8 mouse cellular contexts compared by ENCODE assay signal in the genomic region with DNA sequence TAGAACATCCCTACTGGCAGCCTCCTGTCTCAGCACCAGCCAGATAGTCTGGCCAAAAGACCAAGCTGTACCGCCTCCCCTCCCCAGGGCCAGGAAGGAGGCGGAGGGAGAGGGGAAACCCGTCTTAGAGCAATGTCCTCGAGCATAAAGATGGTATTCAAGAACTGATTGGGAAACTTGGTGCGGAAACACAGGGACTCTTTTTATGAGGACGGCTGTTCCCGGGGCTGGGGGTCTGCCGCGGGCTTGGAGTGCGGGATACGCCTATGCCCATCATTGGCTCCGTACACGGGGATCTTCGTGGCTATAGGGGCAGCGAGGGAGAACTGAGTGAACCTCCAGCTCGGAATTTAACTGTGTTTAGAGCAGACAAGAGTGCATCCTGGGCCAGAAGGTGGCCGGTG. TPM values are rescaled to one million over a fixed set of nuclear protein-coding genes. Genes with fewer than 3 reads are reported as not detected.
DNase-seq lines count a peak whose midpoint lies in the region; ATAC-seq and TF ChIP-seq lines count a peak whose summit lies in the region.

No protein-coding gene starts in this region.

- peaks cover 11% of the 10 kb centered on the region for H3K4me1 ChIP-seq in cortical plate, adult 2 months (ENCODE audit: control insufficient read depth, insufficient read depth, low read length)
- peaks cover 19% of the 10 kb centered on the region for H3K4me1 ChIP-seq in limb, embryonic 13.5 days
- H3K4me1 ChIP-seq in midbrain, embryonic 12.5 days, result peaks cover 21% of the 10 kb centered on the region

- peak overlapping the region; percentile 97 for H3K4me2 ChIP-seq in limb, embryonic 13.5 days (replicated peaks)
- peak overlapping the region; percentile 90 for H3K4me2 ChIP-seq in midbrain, embryonic 12.5 days (replicated peaks)

- H3K27ac ChIP-seq in cortical plate, adult 2 months (ENCODE audit: insufficient read depth, low read length), result peak overlapping the region; percentile 56
- peak overlapping the region; percentile 86 for H3K27ac ChIP-seq in limb, embryonic 13.5 days
- peak overlapping the region; percentile 80 for H3K27ac ChIP-seq in midbrain, embryonic 12.5 days (replicated peaks)

- under 1% methylated on average over 17 of the region's 17 CpGs for WGBS in limb, embryonic 13.5 days
- under 1% methylated on average over 17 of the region's 17 CpGs for WGBS in midbrain, embryonic 12.5 days

- no peaks in the 10 kb centered on the region for H3K27me3 ChIP-seq in limb, embryonic 13.5 days
- 0 out of 2 replicates have a peak, but pooled peaks cover 6% of the 10 kb centered on the region for H3K27me3 ChIP-seq in midbrain, embryonic 12.5 days

- H3K4me3 ChIP-seq in cortical plate, adult 2 months (ENCODE audit: insufficient read depth, low read length), result peak overlapping the region; percentile 48
- peak overlapping the region; percentile 96 for H3K4me3 ChIP-seq in limb, embryonic 13.5 days
- peak overlapping the region; percentile 99 for H3K4me3 ChIP-seq in midbrain, embryonic 12.5 days

- H3K9ac ChIP-seq in limb, embryonic 13.5 days, result peak overlapping the region; percentile 96
- H3K9ac ChIP-seq in midbrain, embryonic 12.5 days (replicated peaks), result peak overlapping the region; percentile 90

- peak; percentile 24 for DNase-seq in ovary, postnatal 14 days (ENCODE audit: low spot score)
- DNase-seq in ovary, postnatal 36 days (ENCODE audit: low spot score), result no peak
- peak; percentile 76 for DNase-seq in gastrocnemius, postnatal 14 days
- no peak for DNase-seq in Muller cell, postnatal 12 days (ENCODE audit: inconsistent ontology term)

- intact Hi-C loops in gastrocnemius, postnatal 14 days (cut with DNase I; ENCODE audit: low total_unique reads), result loop anchor here (5.0 kb wide), 1 partner anchor 46 kb away; no protein-coding TSS in a partner anchor

- ATAC-seq in inflammation-experienced regulatory T-cells, adult 6 months, result peak; percentile 10
- ATAC-seq in limb, embryonic 13.5 days (ENCODE audit: low FRiP score, low read depth), result peak; percentile 62
- peak; percentile 11; the same call in 1 of the 2 replicates for ATAC-seq in midbrain, embryonic 12.5 days (ENCODE audit: low FRiP score, low read depth)

- peaks cover 17% of the 10 kb centered on the region for H3K36me3 ChIP-seq in limb, embryonic 13.5 days
- H3K36me3 ChIP-seq in midbrain, embryonic 12.5 days, result peaks cover 23% of the 10 kb centered on the region

- no peak for TF ChIP-seq CTCF in cortical plate, adult 2 months (IDR thresholded peaks at IDR 0.05; ENCODE audit: extremely low read depth, insufficient read depth, low read length)

- no peaks in the 10 kb centered on the region for H3K9me3 ChIP-seq in limb, embryonic 13.5 days
- H3K9me3 ChIP-seq in midbrain, embryonic 12.5 days, result no peaks in the 10 kb centered on the region

- TF ChIP-seq POLR2A in cortical plate, adult 2 months (IDR thresholded peaks at IDR 0.05; ENCODE audit: extremely low read depth, insufficient read depth, low read length), result 0 out of 2 replicates have a peak, but pooled peaks have one; percentile 5

RNA-seq across cellular contexts. Expression of gene Ube2j2, which starts 0.6 kb away (rescaled TPM):
- polyA plus RNA-seq in cortical plate, adult 2 months (2012; rRNA removed), result 72.6 and 75.2 TPM in 2 replicates
- 10 to 100 TPM; 46.3 to 51.7 TPM for total RNA-seq in gastrocnemius, postnatal 14 days (2021)
- 10 to 100 TPM; 19.3 to 30.8 (median 29.6) TPM for polyA plus RNA-seq in inflammation-experienced regulatory T-cells, adult 6 months (2017; shearing (Covaris generic))
- polyA plus RNA-seq in limb, embryonic 13.5 days (2015; fragmentation: Nextera tagmentation; extraction: Ambion mirVana), result 113 and 126 TPM in 2 replicates
- 159 and 161 TPM in 2 replicates for polyA plus RNA-seq in midbrain, embryonic 12.5 days (2016; fragmentation: Nextera tagmentation; extraction: Ambion mirVana)

RNA-seq across cellular contexts. Expression of gene C1qtnf12, which starts 19.1 kb away (rescaled TPM):
- 19.3 and 22.2 TPM in 2 replicates for polyA plus RNA-seq in cortical plate, adult 2 months (2012; rRNA removed)
- total RNA-seq in gastrocnemius, postnatal 14 days (2021), result 10 to 100 TPM; 13.3 to 19.9 TPM
- 1 to 10 TPM; 3.0 to 6.9 (median 5.6) TPM for polyA plus RNA-seq in inflammation-experienced regulatory T-cells, adult 6 months (2017; shearing (Covaris generic))
- polyA plus RNA-seq in limb, embryonic 13.5 days (2015; fragmentation: Nextera tagmentation; extraction: Ambion mirVana), result 32.0 and 35.0 TPM in 2 replicates
- 16.0 and 18.1 TPM in 2 replicates for polyA plus RNA-seq in midbrain, embryonic 12.5 days (2016; fragmentation: Nextera tagmentation; extraction: Ambion mirVana)

RNA-seq across cellular contexts. Expression of gene B3galt6, which starts 49.4 kb away (rescaled TPM):
- 8.9 and 11.0 TPM in 2 replicates for polyA plus RNA-seq in cortical plate, adult 2 months (2012; rRNA removed)
- 1 to 10 TPM; 2.6 TPM for total RNA-seq in gastrocnemius, postnatal 14 days (2021)
- polyA plus RNA-seq in inflammation-experienced regulatory T-cells, adult 6 months (2017; shearing (Covaris generic)), result 1 to 10 TPM in 1 of 3 experiments, under 1 TPM in 2; 0.63 to 1.0 (median 0.90) TPM
- 16.8 and 17.3 TPM in 2 replicates for polyA plus RNA-seq in limb, embryonic 13.5 days (2015; fragmentation: Nextera tagmentation; extraction: Ambion mirVana)
- polyA plus RNA-seq in midbrain, embryonic 12.5 days (2016; fragmentation: Nextera tagmentation; extraction: Ambion mirVana), result 19.1 and 23.0 TPM in 2 replicates

RNA-seq across cellular contexts. Expression of gene Sdf4, which starts 49.6 kb away (rescaled TPM):
- 122 and 126 TPM in 2 replicates for polyA plus RNA-seq in cortical plate, adult 2 months (2012; rRNA removed)
- total RNA-seq in gastrocnemius, postnatal 14 days (2021), result 10 to 100 TPM; 77.4 to 78.0 TPM
- polyA plus RNA-seq in inflammation-experienced regulatory T-cells, adult 6 months (2017; shearing (Covaris generic)), result 100 to 1,000 TPM; 489 to 506 (median 496) TPM
- polyA plus RNA-seq in limb, embryonic 13.5 days (2015; fragmentation: Nextera tagmentation; extraction: Ambion mirVana), result 160 and 166 TPM in 2 replicates
- polyA plus RNA-seq in midbrain, embryonic 12.5 days (2016; fragmentation: Nextera tagmentation; extraction: Ambion mirVana), result 120 and 130 TPM in 2 replicates

RNA-seq across cellular contexts. Expression of gene Acap3, which starts 51.4 kb away (rescaled TPM):
- 136 and 142 TPM in 2 replicates for polyA plus RNA-seq in cortical plate, adult 2 months (2012; rRNA removed)
- total RNA-seq in gastrocnemius, postnatal 14 days (2021), result 10 to 100 TPM; 10.1 to 10.3 TPM
- polyA plus RNA-seq in inflammation-experienced regulatory T-cells, adult 6 months (2017; shearing (Covaris generic)), result 1 to 10 TPM; 4.0 to 9.1 (median 5.8) TPM
- 18.2 and 19.4 TPM in 2 replicates for polyA plus RNA-seq in limb, embryonic 13.5 days (2015; fragmentation: Nextera tagmentation; extraction: Ambion mirVana)
- 54.6 and 61.2 TPM in 2 replicates for polyA plus RNA-seq in midbrain, embryonic 12.5 days (2016; fragmentation: Nextera tagmentation; extraction: Ambion mirVana)

Comparison
In these comparisons a context has a peak if more than half of its experiments do, and no peak if none do; other contexts are left out.
1. DNase-seq: peak in ovary, postnatal 14 days (single experiment) and gastrocnemius, postnatal 14 days (single experiment); none in ovary, postnatal 36 days (single experiment) and Muller cell, postnatal 12 days (single experiment).
2. H3K4me3 ChIP-seq: peak in every context shown above with its lines; median percentile 99 in midbrain, embryonic 12.5 days; 96 in limb, embryonic 13.5 days; 48 in cortical plate, adult 2 months.
3. ATAC-seq: peak in every context shown above with its lines; median percentile 62 in limb, embryonic 13.5 days; 11 in midbrain, embryonic 12.5 days; 10 in inflammation-experienced regulatory T-cells, adult 6 months.
4. Peak in every context shown above with its lines, with median percentiles within 50 percentile points of each other: H3K27ac ChIP-seq.